Mouse (Mus musculus) stomach, embryonic 14.5 days (tissue): ENCODE results near the gene Sept3. TPM values are rescaled to one million over a fixed set of nuclear protein-coding genes. Genes with fewer than 3 reads are reported as not detected.

Experiments
- ATAC-seq: fragments of 200-750 bp; cut with Nextera tagmentation; 2 replicates; pipeline ENCODE4 v1.8.0; 2017; ENCODE audit warnings: low read depth, moderate TSS enrichment; ENCODE audit not compliant: insufficient number of reproducible peaks, insufficient read depth, low FRiP score
- H3K27ac ChIP-seq: fragments of 300-500 bp; sonication (generic); 2 replicates; pipeline ENCODE4 v1.5.1; 2014; ENCODE audit warnings: mild to moderate bottlenecking, low read length, moderate library complexity, mixed read lengths
- H3K27me3 ChIP-seq: fragments of 300-500 bp; sonication (generic); 2 replicates; pipeline ENCODE4 v1.6.1; 2014; ENCODE audit warnings: low read length, control low read depth, mixed read lengths; ENCODE audit not compliant: control insufficient read depth, insufficient read depth
- H3K36me3 ChIP-seq: fragments of 300-500 bp; sonication (generic); 2 replicates; pipeline ENCODE4 v1.6.1; 2014; ENCODE audit warnings: mild to moderate bottlenecking, control low read depth, low read length, moderate library complexity, mixed read lengths; ENCODE audit not compliant: control insufficient read depth, insufficient read depth
- H3K4me1 ChIP-seq: fragments of 300-500 bp; sonication (generic); 2 replicates; pipeline ENCODE4 v1.6.1; 2014; ENCODE audit warnings: low read length, control low read depth, mixed read lengths; ENCODE audit not compliant: control insufficient read depth, insufficient read depth
- H3K4me2 ChIP-seq: fragments of 300-500 bp; sonication (generic); replicated peaks from 2 replicates; pipeline ENCODE4 v1.6.1; 2014; ENCODE audit warnings: low read depth, low read length, control low read depth
- H3K4me3 ChIP-seq: fragments of 300-500 bp; sonication (generic); 2 replicates; pipeline ENCODE4 v1.5.1; 2014; ENCODE audit warnings: low read depth, low read length, control low read depth
- H3K9ac ChIP-seq: fragments of 300-500 bp; sonication (generic); replicated peaks from 2 replicates; pipeline ENCODE4 v1.6.1; 2014; ENCODE audit warnings: low read depth, mild to moderate bottlenecking, control low read depth, low read length, moderate library complexity, mixed read lengths
- H3K9me3 ChIP-seq: fragments of 300-500 bp; sonication (generic); 2 replicates; pipeline ENCODE4 v1.6.1; 2016; ENCODE audit warnings: low read depth, low read length, control low read depth; ENCODE audit not compliant: control insufficient read depth
- WGBS: fragments of 180-500 bp; shearing (Covaris S2); extraction: QIAGEN DNeasy Blood & Tissue Kit; methylation state at CpG from one replicate; pipeline ENCODE4 v1.1.7; 2014; 5-methylcytosine and 5-hydroxymethylcytosine counted together
- polyA plus RNA-seq: library from polyadenylated mRNA; unstranded; fragments of >200 nt; fragmentation: Nextera tagmentation; extraction: Ambion mirVana; gene quantifications from 2 replicates; pipeline ENCODE4 v1.2.1, GENCODE M21; 2014

The Sept3 gene
- polyA plus RNA-seq, 1 experiment from 2014 or later = 16.1 TPM

- Histone ChIP-seq H3K36me3 (no peaks in the 10 kb centered on the region), H3K27me3 (no peaks in the 10 kb centered on the region), H3K9ac (peak overlapping the region; percentile 79), H3K4me2 (peak overlapping the region; percentile 79), H3K9me3 (no peaks in the 10 kb centered on the region), H3K4me3 (peak overlapping the region; percentile 51), H3K27ac (peak overlapping the region; percentile 92), H3K4me1 (peaks cover 30% of the 10 kb centered on the region)
- 50% methylated on average over 15 of the region's 15 CpGs for WGBS
- no peak; the same call in 1 of the 2 replicates for ATAC-seq
These were observed 67.2 kb downstream of the Sept3 start for GRCm38 (mm10) chr15:82341675-82342542.

DNA sequence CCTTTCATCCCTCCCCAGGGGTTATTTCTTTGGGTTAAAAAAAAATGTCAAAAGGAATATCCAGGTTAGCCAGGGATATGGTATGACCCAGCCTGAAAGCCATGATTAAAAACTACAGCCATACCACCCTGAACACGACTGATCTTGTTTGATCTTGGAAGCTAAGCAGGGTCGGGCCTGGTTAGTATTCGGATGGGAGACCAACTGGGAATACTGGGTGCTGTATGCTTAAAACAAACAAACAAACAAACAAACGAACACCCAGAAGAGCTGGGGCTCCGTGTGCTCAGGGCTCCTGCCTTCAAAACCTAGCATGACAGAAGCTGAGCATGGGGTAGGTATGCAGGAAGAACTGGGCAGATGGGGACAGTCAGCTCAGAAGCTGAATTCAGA, 67.8 kb downstream of the Sept3 start:
- 71% methylated on average over 5 of the region's 5 CpGs for WGBS
- Histone ChIP-seq H3K9ac (no peak overlapping the region), H3K27me3 (no peaks in the 10 kb centered on the region), H3K9me3 (no peaks in the 10 kb centered on the region), H3K4me2 (peak overlapping the region; percentile 79), H3K36me3 (no peaks in the 10 kb centered on the region), H3K4me3 (no peak overlapping the region), H3K4me1 (peaks cover 32% of the 10 kb centered on the region), H3K27ac (peak overlapping the region; percentile 92; the same call in 1 of the 2 replicates)
- no peak for ATAC-seq

DNA sequence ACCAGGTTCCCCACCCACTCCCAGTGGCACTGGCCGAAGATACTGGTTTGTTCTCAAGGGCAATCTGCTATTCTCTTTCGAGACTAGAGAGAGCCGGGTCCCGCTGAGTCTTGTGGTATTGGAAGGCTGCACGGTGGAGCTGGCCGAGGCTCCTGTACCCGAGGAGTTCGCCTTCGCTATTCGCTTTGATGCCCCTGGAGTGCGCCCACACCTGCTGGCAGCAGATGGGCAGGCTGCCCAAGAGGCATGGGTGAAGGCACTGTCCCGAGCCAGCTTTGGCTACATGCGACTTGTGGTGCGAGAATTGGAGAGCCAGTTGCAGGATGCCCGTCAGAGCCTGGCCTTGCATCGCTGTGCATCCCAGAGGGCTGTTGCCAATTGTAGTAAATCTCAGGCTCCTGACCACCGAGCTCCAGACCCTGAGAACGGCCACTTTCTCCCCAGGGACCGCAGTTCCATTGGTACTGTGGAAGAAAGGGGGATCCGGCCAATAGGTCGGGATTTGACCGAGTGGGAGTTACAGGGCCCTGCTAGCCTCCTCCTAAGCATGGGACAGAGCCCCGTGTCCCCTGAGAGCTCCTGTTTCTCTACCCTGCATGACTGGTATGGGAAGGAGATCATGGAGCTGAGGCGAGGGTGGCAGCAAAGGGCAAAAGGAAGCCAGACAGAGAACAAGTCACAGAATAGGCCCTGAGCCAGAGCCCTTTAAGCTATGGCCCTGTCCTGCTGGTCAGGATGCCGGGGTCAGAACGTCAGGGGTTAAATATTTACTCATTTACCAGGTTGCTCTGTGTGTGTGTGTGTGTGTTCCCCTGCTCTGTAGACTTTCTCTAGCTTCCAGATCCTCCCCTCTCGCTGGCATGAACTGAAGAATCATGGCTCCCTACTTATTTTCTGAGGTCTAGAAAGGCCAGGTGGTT, 68.9 kb downstream of the Sept3 start:
- Histone ChIP-seq H3K4me3 (no peak overlapping the region), H3K9me3 (no peaks in the 10 kb centered on the region), H3K4me1 (peaks cover 27% of the 10 kb centered on the region), H3K4me2 (no peak overlapping the region), H3K36me3 (peaks cover 5% of the 10 kb centered on the region; the same call in 1 of the 2 replicates), H3K27me3 (no peaks in the 10 kb centered on the region), H3K9ac (no peak overlapping the region), H3K27ac (no peak overlapping the region)
- no peak for ATAC-seq
- 89% methylated on average over 27 of the region's 27 CpGs for WGBS

Other genes with a start within 250 kb of the Sept3 start
- 24.2 and 26.3 TPM in 2 replicates for gene Desi1, start 241.0 kb upstream of the Sept3 start, polyA plus RNA-seq
- gene Snu13, start 227.3 kb upstream of the Sept3 start, polyA plus RNA-seq = 283 and 284 TPM in 2 replicates
- gene 4930407I10Rik, start 215.7 kb upstream of the Sept3 start, polyA plus RNA-seq = not detected in 2 replicates
- 0.09 TPM in 1 of 2 replicates, not detected in the other for gene Mei1, start 204.9 kb upstream of the Sept3 start, polyA plus RNA-seq
- gene Ccdc134, start 147.0 kb upstream of the Sept3 start, polyA plus RNA-seq = 17.7 and 18.4 TPM in 2 replicates
- 128 and 133 TPM in 2 replicates for gene Srebf2, start 127.7 kb upstream of the Sept3 start, polyA plus RNA-seq
- 0.30 and 0.39 TPM in 2 replicates for gene Shisa8, start 62.1 kb upstream of the Sept3 start, polyA plus RNA-seq
- gene Tnfrsf13c, start 50.5 kb upstream of the Sept3 start, polyA plus RNA-seq = 0.18 TPM in 1 of 2 replicates, not detected in the other
- 72.1 and 86.7 TPM in 2 replicates for gene Cenpm, start 30.1 kb upstream of the Sept3 start, polyA plus RNA-seq
- not detected in 2 replicates for gene 1500009C09Rik, start 22.5 kb upstream of the Sept3 start, polyA plus RNA-seq
- 0.18 and 0.29 TPM in 2 replicates for gene Wbp2nl, start 24.1 kb downstream of the Sept3 start, polyA plus RNA-seq
- gene Naga, start 64.0 kb downstream of the Sept3 start, polyA plus RNA-seq = 68.6 and 72.4 TPM in 2 replicates
- 15.2 and 16.1 TPM in 2 replicates for gene Pheta2, start 64.0 kb downstream of the Sept3 start, polyA plus RNA-seq
- 251 and 266 TPM in 2 replicates for gene Smdt1, start 64.1 kb downstream of the Sept3 start, polyA plus RNA-seq
- 393 and 403 TPM in 2 replicates for gene Ndufa6, start 79.4 kb downstream of the Sept3 start, polyA plus RNA-seq
- 5.9 and 10.4 TPM in 2 replicates for gene Cyp2d22, start 105.4 kb downstream of the Sept3 start, polyA plus RNA-seq
- gene Cyp2d11, start 119.1 kb downstream of the Sept3 start, polyA plus RNA-seq = not detected in 2 replicates
- gene Cyp2d10, start 132.3 kb downstream of the Sept3 start, polyA plus RNA-seq = not detected in 2 replicates
- gene Cyp2d9, start 158.5 kb downstream of the Sept3 start, polyA plus RNA-seq = not detected in 2 replicates